Mouse (Mus musculus) stomach, embryonic 14.5 days (tissue): ENCODE results near the gene Krtap9-5. TPM values are rescaled to one million over a fixed set of nuclear protein-coding genes. Genes with fewer than 3 reads are reported as not detected.

Experiments used
- ATAC-seq: fragments of 200-750 bp; cut with Nextera tagmentation; 2 replicates; pipeline ENCODE4 v1.8.0; 2017; ENCODE audit warnings: low read depth, moderate TSS enrichment; ENCODE audit not compliant: insufficient number of reproducible peaks, insufficient read depth, low FRiP score
- H3K27ac ChIP-seq: fragments of 300-500 bp; sonication (generic); 2 replicates; pipeline ENCODE4 v1.5.1; 2014; ENCODE audit warnings: mild to moderate bottlenecking, low read length, moderate library complexity, mixed read lengths
- H3K27me3 ChIP-seq: fragments of 300-500 bp; sonication (generic); 2 replicates; pipeline ENCODE4 v1.6.1; 2014; ENCODE audit warnings: low read length, control low read depth, mixed read lengths; ENCODE audit not compliant: control insufficient read depth, insufficient read depth
- H3K36me3 ChIP-seq: fragments of 300-500 bp; sonication (generic); 2 replicates; pipeline ENCODE4 v1.6.1; 2014; ENCODE audit warnings: mild to moderate bottlenecking, control low read depth, low read length, moderate library complexity, mixed read lengths; ENCODE audit not compliant: control insufficient read depth, insufficient read depth
- H3K4me1 ChIP-seq: fragments of 300-500 bp; sonication (generic); 2 replicates; pipeline ENCODE4 v1.6.1; 2014; ENCODE audit warnings: low read length, control low read depth, mixed read lengths; ENCODE audit not compliant: control insufficient read depth, insufficient read depth
- H3K4me2 ChIP-seq: fragments of 300-500 bp; sonication (generic); replicated peaks from 2 replicates; pipeline ENCODE4 v1.6.1; 2014; ENCODE audit warnings: low read depth, low read length, control low read depth
- H3K4me3 ChIP-seq: fragments of 300-500 bp; sonication (generic); 2 replicates; pipeline ENCODE4 v1.5.1; 2014; ENCODE audit warnings: low read depth, low read length, control low read depth
- H3K9ac ChIP-seq: fragments of 300-500 bp; sonication (generic); replicated peaks from 2 replicates; pipeline ENCODE4 v1.6.1; 2014; ENCODE audit warnings: low read depth, mild to moderate bottlenecking, control low read depth, low read length, moderate library complexity, mixed read lengths
- H3K9me3 ChIP-seq: fragments of 300-500 bp; sonication (generic); 2 replicates; pipeline ENCODE4 v1.6.1; 2016; ENCODE audit warnings: low read depth, low read length, control low read depth; ENCODE audit not compliant: control insufficient read depth
- WGBS: fragments of 180-500 bp; shearing (Covaris S2); extraction: QIAGEN DNeasy Blood & Tissue Kit; methylation state at CpG from one replicate; pipeline ENCODE4 v1.1.7; 2014; 5-methylcytosine and 5-hydroxymethylcytosine counted together
- polyA plus RNA-seq: library from polyadenylated mRNA; unstranded; fragments of >200 nt; fragmentation: Nextera tagmentation; extraction: Ambion mirVana; gene quantifications from 2 replicates; pipeline ENCODE4 v1.2.1, GENCODE M21; 2014

Gene Krtap9-5
- polyA plus RNA-seq: not detected in 2 replicates

- Histone ChIP-seq H3K9ac (no peak within 1 kb of the TSS), H3K27me3 (no peaks in the 10 kb centered on the region), H3K4me3 (no peak within 1 kb of the TSS), H3K36me3 (no peaks in the 10 kb centered on the region), H3K27ac (no peak within 1 kb of the TSS), H3K4me2 (no peak within 1 kb of the TSS), H3K9me3 (no peaks in the 10 kb centered on the region), H3K4me1 (no peaks in the 10 kb centered on the region)
- ATAC-seq: no peak
- WGBS: 91% methylated on average over 2 of the region's 2 CpGs
Measured at GRCm38 (mm10) chr11:99948175-99948574, at the start of gene Krtap9-5. Krtap9-5 (plus strand) TSS chr11:99948475.

GRCm38 (mm10) chr11:99907620-99908019 is 40.7 kb upstream of the Krtap9-5 start, which contains the start of gene Krtap31-1:
Krtap31-1 (plus strand) TSS chr11:99907920.
- Histone ChIP-seq H3K9ac (no peak within 1 kb of the TSS), H3K4me1 (no peaks in the 10 kb centered on the region), H3K36me3 (no peaks in the 10 kb centered on the region), H3K27me3 (no peaks in the 10 kb centered on the region), H3K4me2 (no peak within 1 kb of the TSS), H3K9me3 (no peaks in the 10 kb centered on the region), H3K27ac (no peak within 1 kb of the TSS), H3K4me3 (no peak within 1 kb of the TSS)
- ATAC-seq: no peak
- WGBS: 83% methylated on average over 2 of the region's 2 CpGs

DNA sequence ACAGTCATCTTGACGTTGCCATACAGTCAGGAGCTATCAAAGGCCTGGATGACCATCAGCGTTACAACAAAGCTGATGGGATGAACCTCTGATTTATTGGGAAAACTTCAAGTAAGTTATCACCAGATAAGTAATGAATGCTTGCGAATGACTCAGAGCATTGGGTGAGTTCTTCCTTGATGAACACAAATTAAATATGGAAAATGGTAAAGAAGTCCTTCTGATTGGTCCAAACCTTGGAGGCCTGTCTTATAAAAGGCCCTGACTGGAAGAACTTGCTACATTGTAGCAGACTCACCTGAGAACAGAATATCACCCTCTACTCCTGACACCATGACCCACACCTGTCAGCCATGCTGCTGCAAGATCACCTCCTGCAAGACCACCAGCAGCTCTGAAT is 33.8 kb upstream of the Krtap9-5 start, which contains the start of gene Gm11565:
Gene Gm11565 (plus strand): TSS at position 301 of the 400 bp plus-strand sequence.
- Histone ChIP-seq H3K27ac (no peak within 1 kb of the TSS), H3K36me3 (no peaks in the 10 kb centered on the region), H3K27me3 (no peaks in the 10 kb centered on the region), H3K4me1 (no peaks in the 10 kb centered on the region), H3K4me3 (no peak within 1 kb of the TSS), H3K9me3 (no peaks in the 10 kb centered on the region), H3K4me2 (no peak within 1 kb of the TSS), H3K9ac (no peak within 1 kb of the TSS)
- ATAC-seq: no peak
- 89% methylated on average over 3 of the region's 3 CpGs for WGBS

- Histone ChIP-seq H3K36me3 (no peaks in the 10 kb centered on the region), H3K4me2 (no peak within 1 kb of the TSS), H3K4me3 (no peak within 1 kb of the TSS), H3K27ac (no peak within 1 kb of the TSS), H3K9ac (no peak within 1 kb of the TSS), H3K9me3 (no peaks in the 10 kb centered on the region), H3K27me3 (no peaks in the 10 kb centered on the region), H3K4me1 (no peaks in the 10 kb centered on the region)
- ATAC-seq: no peak
- WGBS: 93% methylated on average over 1 of the region's 1 CpGs
Measured at GRCm38 (mm10) chr11:99935991-99936390, 12.3 kb upstream of the Krtap9-5 start, which contains the start of gene Krtap31-2. Krtap31-2 (plus strand) TSS chr11:99936291.

DNA sequence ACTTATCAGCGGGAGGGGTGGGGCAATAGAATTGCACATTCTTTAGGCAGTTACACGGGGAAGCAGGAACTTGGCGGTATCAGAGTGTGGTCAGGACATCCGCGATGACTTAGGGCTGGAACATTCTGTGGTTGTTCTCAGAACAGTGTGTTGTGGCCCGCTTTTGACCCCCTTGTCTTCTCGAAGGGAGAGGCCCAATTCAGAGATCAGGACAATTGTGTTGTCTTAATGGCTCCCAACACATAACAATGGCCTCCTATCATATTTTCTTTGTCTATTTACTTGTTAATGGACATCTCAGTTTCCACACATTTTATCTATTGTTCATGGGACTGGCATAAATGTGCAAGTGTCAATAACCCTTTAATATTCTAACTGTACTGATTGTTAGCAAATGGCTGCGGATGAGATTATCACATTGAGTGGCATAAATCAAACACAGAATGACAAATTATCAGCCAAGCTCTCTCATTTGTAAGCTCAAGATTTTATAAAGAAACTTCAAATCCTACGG is 10.5 kb upstream of the Krtap9-5 start:
- Histone ChIP-seq H3K27me3 (no peaks in the 10 kb centered on the region), H3K4me3 (no peak overlapping the region), H3K9ac (no peak overlapping the region), H3K9me3 (no peaks in the 10 kb centered on the region), H3K4me2 (no peak overlapping the region), H3K27ac (no peak overlapping the region), H3K4me1 (no peaks in the 10 kb centered on the region), H3K36me3 (no peaks in the 10 kb centered on the region)
- ATAC-seq: no peak
- 81% methylated on average over 9 of the region's 9 CpGs for WGBS

GRCm38 (mm10) chr11:99964213-99964612 is 15.9 kb downstream of the Krtap9-5 start:
- Histone ChIP-seq H3K4me2 (no peak overlapping the region), H3K36me3 (no peaks in the 10 kb centered on the region), H3K9me3 (no peaks in the 10 kb centered on the region), H3K27me3 (no peaks in the 10 kb centered on the region), H3K27ac (no peak overlapping the region), H3K4me3 (no peak overlapping the region), H3K9ac (no peak overlapping the region), H3K4me1 (no peaks in the 10 kb centered on the region)
- no peak for ATAC-seq
- 62% methylated on average over 6 of the region's 6 CpGs for WGBS

GRCm38 (mm10) chr11:99965961-99966360 is 17.7 kb downstream of the Krtap9-5 start:
- 8% methylated on average over 2 of the region's 2 CpGs for WGBS
- H3K4me2 ChIP-seq: no peak overlapping the region
- no peak overlapping the region for H3K4me3 ChIP-seq
- no peaks in the 10 kb centered on the region for H3K9me3 ChIP-seq
- no peaks in the 10 kb centered on the region for H3K27me3 ChIP-seq
- ATAC-seq: no peak
- H3K36me3 ChIP-seq: no peaks in the 10 kb centered on the region
- no peaks in the 10 kb centered on the region for H3K4me1 ChIP-seq
- H3K9ac ChIP-seq: no peak overlapping the region
- H3K27ac ChIP-seq: no peak overlapping the region

DNA sequence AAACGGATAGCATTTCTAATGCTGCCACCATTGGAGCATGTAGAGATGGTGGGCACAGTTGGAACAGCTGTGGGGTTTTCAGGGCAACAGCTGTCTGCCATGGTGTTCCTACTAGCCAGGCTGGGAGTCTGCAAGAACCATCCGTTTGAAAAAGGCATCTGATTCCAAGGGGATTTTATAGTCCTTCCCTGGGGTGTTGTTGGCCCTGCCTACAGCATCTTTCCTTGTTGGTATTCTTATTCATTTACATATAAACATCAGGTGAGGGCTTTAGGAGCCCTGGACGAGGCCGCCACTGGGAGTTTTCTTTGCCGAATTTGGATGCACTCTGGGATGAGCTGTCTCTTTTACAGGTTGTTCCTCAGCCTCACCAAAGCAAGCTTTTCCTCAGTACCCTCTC is 30.7 kb downstream of the Krtap9-5 start, which contains the start of gene Krtap29-1:
Gene Krtap29-1 (minus strand): TSS at position 101 of the 400 bp plus-strand sequence.
- no peaks in the 10 kb centered on the region for H3K36me3 ChIP-seq
- H3K4me1 ChIP-seq: no peaks in the 10 kb centered on the region
- no peak for ATAC-seq
- H3K27me3 ChIP-seq: no peaks in the 10 kb centered on the region
- H3K27ac ChIP-seq: no peak within 1 kb of the TSS
- H3K9me3 ChIP-seq: no peaks in the 10 kb centered on the region
- H3K9ac ChIP-seq: no peak within 1 kb of the TSS
- 72% methylated on average over 5 of the region's 5 CpGs for WGBS
- no peak within 1 kb of the TSS for H3K4me2 ChIP-seq
- H3K4me3 ChIP-seq: no peak within 1 kb of the TSS

- Histone ChIP-seq H3K4me2 (no peak overlapping the region), H3K4me3 (no peak overlapping the region), H3K4me1 (no peaks in the 10 kb centered on the region), H3K27ac (no peak overlapping the region), H3K27me3 (no peaks in the 10 kb centered on the region), H3K9me3 (no peaks in the 10 kb centered on the region), H3K9ac (no peak overlapping the region), H3K36me3 (no peaks in the 10 kb centered on the region)
- WGBS: 83% methylated on average over 9 of the region's 9 CpGs
- no peak for ATAC-seq
Measured at GRCm38 (mm10) chr11:99982731-99983130, 34.5 kb downstream of the Krtap9-5 start.
